Mouse (Mus musculus): ENCODE results near the gene Boll. TPM values are rescaled to one million over a fixed set of nuclear protein-coding genes. Genes with fewer than 3 reads are reported as not detected.
"Not testable (repeated sequence)": the region's sequence is repeated elsewhere in the genome, so short reads cannot be mapped to it uniquely, and the experiment has no call there.

The Boll gene
- polyA plus RNA-seq, 1 experiment: not detected

GRCm38 (mm10) chr1:55383114-55383773, 20.0 kb upstream of the Boll start:
- Histone ChIP-seq H3K9me3 (no peaks in the 10 kb centered on the region), H3K27me3 (replicated peaks) (peaks cover 3% of the 10 kb centered on the region), H3K36me3 (replicated peaks; ENCODE audit: low read length) (no peaks in the 10 kb centered on the region), H3K4me1 (peaks cover 5% of the 10 kb centered on the region), H3K4me3 (replicated peaks) (peak overlapping the region; percentile 23)
- TF ChIP-seq GATA1 (IDR thresholded peaks at IDR 0.05; ENCODE audit: borderline replicate concordance, low read length) (no peak), FLI1 (IDR thresholded peaks at IDR 0.05; ENCODE audit: low read length) (no peak)

- H3K36me3 ChIP-seq (replicated peaks; ENCODE audit: low read length): no peaks in the 10 kb centered on the region
- H3K9me3 ChIP-seq: no peaks in the 10 kb centered on the region
- TF ChIP-seq GATA1 (IDR thresholded peaks at IDR 0.05; ENCODE audit: borderline replicate concordance, low read length): no peak
- no peak for TF ChIP-seq FLI1 (IDR thresholded peaks at IDR 0.05; ENCODE audit: low read length)
Measured at GRCm38 (mm10) chr1:55380527-55380926, 17.3 kb upstream of the Boll start.

GRCm38 (mm10) chr1:55372626-55373025, 9.4 kb upstream of the Boll start:
- TF ChIP-seq FLI1 (IDR thresholded peaks at IDR 0.05; ENCODE audit: low read length) (no peak), GATA1 (IDR thresholded peaks at IDR 0.05; ENCODE audit: borderline replicate concordance, low read length) (no peak)
- H3K4me1 ChIP-seq: no peaks in the 10 kb centered on the region
- H3K9me3 ChIP-seq: no peaks in the 10 kb centered on the region
- no peaks in the 10 kb centered on the region for H3K36me3 ChIP-seq (replicated peaks; ENCODE audit: low read length)
- peaks cover 6% of the 10 kb centered on the region for H3K27me3 ChIP-seq (replicated peaks)
- no peak overlapping the region for H3K4me3 ChIP-seq (replicated peaks)

More at GRCm38 (mm10) chr1:55380527-55380926, 17.3 kb upstream of the Boll start:
- Histone ChIP-seq H3K4me1 (peaks cover 5% of the 10 kb centered on the region), H3K4me3 (replicated peaks) (no peak overlapping the region), H3K27me3 (replicated peaks) (peaks cover 3% of the 10 kb centered on the region)

- H3K27me3 ChIP-seq (replicated peaks): peaks cover 30% of the 10 kb centered on the region
- no peak for TF ChIP-seq FLI1 (IDR thresholded peaks at IDR 0.05; ENCODE audit: low read length)
- no peak for TF ChIP-seq GATA1 (IDR thresholded peaks at IDR 0.05; ENCODE audit: borderline replicate concordance, low read length)
- no peaks in the 10 kb centered on the region for H3K36me3 ChIP-seq (replicated peaks; ENCODE audit: low read length)
- H3K9me3 ChIP-seq: peaks cover 18% of the 10 kb centered on the region
- H3K4me1 ChIP-seq: peaks cover 9% of the 10 kb centered on the region
- H3K4me3 ChIP-seq (replicated peaks): peak overlapping the region; percentile 93
Measured at GRCm38 (mm10) chr1:55363586-55363985, 317 bp upstream of the Boll start.

GRCm38 (mm10) chr1:55362634-55363033, 635 bp downstream of the Boll start:
- Histone ChIP-seq H3K27me3 (replicated peaks) (peaks cover 30% of the 10 kb centered on the region), H3K9me3 (peaks cover 18% of the 10 kb centered on the region), H3K4me1 (peaks cover 9% of the 10 kb centered on the region), H3K4me3 (replicated peaks) (peak overlapping the region; percentile 93), H3K36me3 (replicated peaks; ENCODE audit: low read length) (no peaks in the 10 kb centered on the region)
- TF ChIP-seq GATA1 (IDR thresholded peaks at IDR 0.05; ENCODE audit: borderline replicate concordance, low read length) (no peak), FLI1 (IDR thresholded peaks at IDR 0.05; ENCODE audit: low read length) (no peak)

- not testable (repeated sequence) for H3K4me1 ChIP-seq; H3K27me3 ChIP-seq (replicated peaks); H3K9me3 ChIP-seq; H3K4me3 ChIP-seq (replicated peaks); H3K36me3 ChIP-seq (replicated peaks; ENCODE audit: low read length)
Measured at GRCm38 (mm10) chr1:55351914-55352313, 11.4 kb downstream of the Boll start.

GRCm38 (mm10) chr1:55325496-55325895, 37.8 kb downstream of the Boll start:
- not testable (repeated sequence) for H3K4me3 ChIP-seq (replicated peaks); H3K36me3 ChIP-seq (replicated peaks; ENCODE audit: low read length); H3K9me3 ChIP-seq; H3K4me1 ChIP-seq; H3K27me3 ChIP-seq (replicated peaks)

- no peaks in the 10 kb centered on the region for H3K27me3 ChIP-seq (replicated peaks)
- H3K9me3 ChIP-seq: peaks cover 19% of the 10 kb centered on the region
- H3K36me3 ChIP-seq (replicated peaks; ENCODE audit: low read length): no peaks in the 10 kb centered on the region
- TF ChIP-seq FLI1 (IDR thresholded peaks at IDR 0.05; ENCODE audit: low read length): no peak
- TF ChIP-seq GATA1 (IDR thresholded peaks at IDR 0.05; ENCODE audit: borderline replicate concordance, low read length): no peak
- H3K4me1 ChIP-seq: peaks cover 3% of the 10 kb centered on the region
- H3K4me3 ChIP-seq (replicated peaks): no peak overlapping the region
Measured at GRCm38 (mm10) chr1:55301077-55301476, 62.2 kb downstream of the Boll start.

GRCm38 (mm10) chr1:55279081-55279480, 84.2 kb downstream of the Boll start:
- TF ChIP-seq GATA1 (IDR thresholded peaks at IDR 0.05; ENCODE audit: borderline replicate concordance, low read length): no peak
- no peak for TF ChIP-seq FLI1 (IDR thresholded peaks at IDR 0.05; ENCODE audit: low read length)
- H3K27me3 ChIP-seq (replicated peaks): no peaks in the 10 kb centered on the region
- H3K4me3 ChIP-seq (replicated peaks): no peak overlapping the region
- H3K36me3 ChIP-seq (replicated peaks; ENCODE audit: low read length): no peaks in the 10 kb centered on the region
- no peaks in the 10 kb centered on the region for H3K4me1 ChIP-seq
- H3K9me3 ChIP-seq: no peaks in the 10 kb centered on the region

- no peaks in the 10 kb centered on the region for H3K27me3 ChIP-seq (replicated peaks)
- no peak overlapping the region for H3K4me3 ChIP-seq (replicated peaks)
- no peak for TF ChIP-seq GATA1 (IDR thresholded peaks at IDR 0.05; ENCODE audit: borderline replicate concordance, low read length)
- TF ChIP-seq FLI1 (IDR thresholded peaks at IDR 0.05; ENCODE audit: low read length): no peak
- peaks cover 19% of the 10 kb centered on the region for H3K4me1 ChIP-seq
- no peaks in the 10 kb centered on the region for H3K9me3 ChIP-seq
- H3K36me3 ChIP-seq (replicated peaks; ENCODE audit: low read length): no peaks in the 10 kb centered on the region
Measured at GRCm38 (mm10) chr1:55265447-55265846, 97.8 kb downstream of the Boll start.

GRCm38 (mm10) chr1:55264385-55264784, 98.9 kb downstream of the Boll start:
- H3K9me3 ChIP-seq: no peaks in the 10 kb centered on the region
- no peak for TF ChIP-seq FLI1 (IDR thresholded peaks at IDR 0.05; ENCODE audit: low read length)
- TF ChIP-seq GATA1 (IDR thresholded peaks at IDR 0.05; ENCODE audit: borderline replicate concordance, low read length): no peak
- no peak overlapping the region for H3K4me3 ChIP-seq (replicated peaks)

More at GRCm38 (mm10) chr1:55264385-55264784, 98.9 kb downstream of the Boll start:
- Histone ChIP-seq H3K36me3 (replicated peaks; ENCODE audit: low read length) (no peaks in the 10 kb centered on the region), H3K4me1 (peaks cover 19% of the 10 kb centered on the region), H3K27me3 (replicated peaks) (no peaks in the 10 kb centered on the region)
